Mouse (Mus musculus) embryonic facial prominence, embryonic 13.5 days (tissue): ENCODE data around the gene Tox4. TPM values are rescaled to one million over a fixed set of nuclear protein-coding genes. Genes with fewer than 3 reads are reported as not detected.

Experiments used
- ATAC-seq: fragments of 200-750 bp; cut with Nextera tagmentation; 2 replicates; pipeline ENCODE4 v1.8.0; 2017; ENCODE audit warnings: low read depth; ENCODE audit not compliant: insufficient number of reproducible peaks, insufficient read depth, low FRiP score, low TSS enrichment
- H3K27ac ChIP-seq: fragments of 300-500 bp; sonication (generic); 2 replicates; pipeline ENCODE4 v1.5.1; 2015; ENCODE audit warnings: moderate library complexity, mild to moderate bottlenecking, inconsistent platforms
- H3K27me3 ChIP-seq: fragments of 300-500 bp; sonication (generic); 2 replicates; pipeline ENCODE4 v1.6.1; 2015; ENCODE audit warnings: mild to moderate bottlenecking, inconsistent platforms
- H3K36me3 ChIP-seq: fragments of 300-500 bp; sonication (generic); 2 replicates; pipeline ENCODE4 v1.6.1; 2015; ENCODE audit warnings: mild to moderate bottlenecking, inconsistent platforms
- H3K4me1 ChIP-seq: fragments of 300-500 bp; sonication (generic); 2 replicates; pipeline ENCODE4 v1.6.1; 2015; ENCODE audit warnings: inconsistent platforms
- H3K4me2 ChIP-seq: fragments of 300-500 bp; sonication (generic); 2 replicates; pipeline ENCODE4 v1.6.1; 2015; ENCODE audit warnings: moderate library complexity, mild to moderate bottlenecking, inconsistent platforms
- H3K4me3 ChIP-seq: fragments of 300-500 bp; sonication (generic); 2 replicates; pipeline ENCODE4 v1.5.1; 2015; ENCODE audit warnings: mild to moderate bottlenecking, inconsistent platforms
- H3K9ac ChIP-seq: fragments of 300-500 bp; sonication (generic); 2 replicates; pipeline ENCODE4 v1.6.1; 2015; ENCODE audit warnings: mild to moderate bottlenecking, inconsistent platforms
- H3K9me3 ChIP-seq: fragments of 300-500 bp; sonication (generic); 2 replicates; pipeline ENCODE4 v1.6.1; 2016; ENCODE audit warnings: inconsistent platforms
- WGBS: fragments of 180-500 bp; shearing (Covaris S2); methylation state at CpG from one replicate; pipeline ENCODE4 v1.1.7; 2015; ENCODE audit warnings: mixed read lengths; 5-methylcytosine and 5-hydroxymethylcytosine counted together
- polyA plus RNA-seq: library from polyadenylated mRNA; unstranded; fragments of >200 nt; fragmentation: Nextera tagmentation; extraction: Ambion mirVana; gene quantifications from 2 replicates; pipeline ENCODE4 v1.2.1, GENCODE M21; 2015

The Tox4 gene
- polyA plus RNA-seq, 1 experiment from 2014 or later: 41.9 TPM

- Histone ChIP-seq H3K4me3 (peak overlapping the region; percentile 82), H3K9ac (peak overlapping the region; percentile 94)
- 45% methylated on average over 8 of the region's 8 CpGs for WGBS
Observed at GRCm38 (mm10) chr14:52314808-52315150, 35.8 kb downstream of the Tox4 start.

GRCm38 (mm10) chr14:52315283-52315780 is 36.4 kb downstream of the Tox4 start:
- Histone ChIP-seq H3K4me2 (peak overlapping the region; percentile 87), H3K27me3 (no peaks in the 10 kb centered on the region), H3K9me3 (no peaks in the 10 kb centered on the region), H3K27ac (peak overlapping the region; percentile 92), H3K4me1 (peaks cover 41% of the 10 kb centered on the region), H3K36me3 (peaks cover 45% of the 10 kb centered on the region), H3K4me3 (peak overlapping the region; percentile 82), H3K9ac (peak overlapping the region; percentile 94)
- ATAC-seq: no peak
- 5% methylated on average over 17 of the region's 17 CpGs for WGBS

More at GRCm38 (mm10) chr14:52314808-52315150, 35.8 kb downstream of the Tox4 start:
- Histone ChIP-seq H3K27ac (0 out of 2 replicates have a peak overlapping the region, but pooled peaks have one; percentile 92), H3K4me1 (peaks cover 41% of the 10 kb centered on the region), H3K36me3 (peaks cover 50% of the 10 kb centered on the region), H3K4me2 (peak overlapping the region; percentile 87), H3K27me3 (no peaks in the 10 kb centered on the region), H3K9me3 (no peaks in the 10 kb centered on the region)
- no peak for ATAC-seq

- peak overlapping the region; percentile 82 for H3K4me3 ChIP-seq
- no peaks in the 10 kb centered on the region for H3K27me3 ChIP-seq
- peak overlapping the region; percentile 94 for H3K9ac ChIP-seq
- no peaks in the 10 kb centered on the region for H3K9me3 ChIP-seq
- H3K4me2 ChIP-seq: peak overlapping the region; percentile 87
- H3K4me1 ChIP-seq: peaks cover 41% of the 10 kb centered on the region
- H3K27ac ChIP-seq: peak overlapping the region; percentile 92
- peak; percentile 81 for ATAC-seq
- H3K36me3 ChIP-seq: peaks cover 39% of the 10 kb centered on the region
- WGBS: under 1% methylated on average over 33 of the region's 41 CpGs
Observed at GRCm38 (mm10) chr14:52315792-52316440, 37.0 kb downstream of the Tox4 start.

GRCm38 (mm10) chr14:52316441-52317225 is 37.7 kb downstream of the Tox4 start:
- H3K27me3 ChIP-seq: no peaks in the 10 kb centered on the region
- no peaks in the 10 kb centered on the region for H3K9me3 ChIP-seq
- peaks cover 32% of the 10 kb centered on the region for H3K36me3 ChIP-seq
- WGBS: 4% methylated on average over 16 of the region's 16 CpGs
- ATAC-seq: no peak; the same call in 1 of the 2 replicates
- peak overlapping the region; percentile 94 for H3K9ac ChIP-seq
- H3K4me1 ChIP-seq: peaks cover 35% of the 10 kb centered on the region
- H3K4me2 ChIP-seq: peak overlapping the region; percentile 87
- peak overlapping the region; percentile 92 for H3K27ac ChIP-seq
- H3K4me3 ChIP-seq: peak overlapping the region; percentile 82

- no peak overlapping the region for H3K4me2 ChIP-seq
- no peak for ATAC-seq
- H3K4me3 ChIP-seq: no peak overlapping the region
- H3K4me1 ChIP-seq: peaks cover 16% of the 10 kb centered on the region
- no peak overlapping the region for H3K27ac ChIP-seq
- H3K36me3 ChIP-seq: peaks cover 5% of the 10 kb centered on the region
- H3K27me3 ChIP-seq: no peaks in the 10 kb centered on the region
- no peaks in the 10 kb centered on the region for H3K9me3 ChIP-seq
- H3K9ac ChIP-seq: no peak overlapping the region
- WGBS: 41% methylated on average over 6 of the region's 6 CpGs
Observed at GRCm38 (mm10) chr14:52319361-52319760, 40.4 kb downstream of the Tox4 start.

- Histone ChIP-seq H3K4me3 (no peak overlapping the region), H3K4me2 (no peak overlapping the region), H3K4me1 (no peaks in the 10 kb centered on the region), H3K27me3 (peaks cover 41% of the 10 kb centered on the region), H3K27ac (no peak overlapping the region), H3K9me3 (no peaks in the 10 kb centered on the region), H3K36me3 (no peaks in the 10 kb centered on the region), H3K9ac (no peak overlapping the region)
- no peak for ATAC-seq
- WGBS: 12% methylated on average over 4 of the region's 4 CpGs
Observed at GRCm38 (mm10) chr14:52325890-52326289, 46.9 kb downstream of the Tox4 start.

- peaks cover 55% of the 10 kb centered on the region for H3K27me3 ChIP-seq
- no peaks in the 10 kb centered on the region for H3K36me3 ChIP-seq
- H3K4me2 ChIP-seq: peak overlapping the region; percentile 72
- no peaks in the 10 kb centered on the region for H3K9me3 ChIP-seq
- H3K9ac ChIP-seq: peak overlapping the region; percentile 65
- no peak overlapping the region for H3K27ac ChIP-seq
- ATAC-seq: no peak
- WGBS: under 1% methylated on average over 14 of the region's 14 CpGs
- H3K4me1 ChIP-seq: no peaks in the 10 kb centered on the region
- H3K4me3 ChIP-seq: peak overlapping the region; percentile 47
Observed at GRCm38 (mm10) chr14:52327375-52327901, 48.5 kb downstream of the Tox4 start.

GRCm38 (mm10) chr14:52327910-52328812 is 49.2 kb downstream of the Tox4 start, which contains the start of gene Sall2:
Sall2 (minus strand) TSS chr14:52328762.
- no peaks in the 10 kb centered on the region for H3K4me1 ChIP-seq
- peak within 1 kb of the TSS; percentile 65 for H3K9ac ChIP-seq
- H3K27ac ChIP-seq: no peak within 1 kb of the TSS
- no peaks in the 10 kb centered on the region for H3K36me3 ChIP-seq
- peaks cover 55% of the 10 kb centered on the region for H3K27me3 ChIP-seq
- H3K4me3 ChIP-seq: peak within 1 kb of the TSS; percentile 47
- peak within 1 kb of the TSS; percentile 72 for H3K4me2 ChIP-seq
- ATAC-seq: peak; percentile 64; the same call in 1 of the 2 replicates
- 2% methylated on average over 26 of the region's 26 CpGs for WGBS
- H3K9me3 ChIP-seq: no peaks in the 10 kb centered on the region

- no peak overlapping the region for H3K4me2 ChIP-seq
- no peak for ATAC-seq
- no peak overlapping the region for H3K4me3 ChIP-seq
- H3K27me3 ChIP-seq: peaks cover 50% of the 10 kb centered on the region
- no peaks in the 10 kb centered on the region for H3K4me1 ChIP-seq
- WGBS: 11% methylated on average over 4 of the region's 4 CpGs
- no peaks in the 10 kb centered on the region for H3K9me3 ChIP-seq
- no peaks in the 10 kb centered on the region for H3K36me3 ChIP-seq
- H3K27ac ChIP-seq: no peak overlapping the region
- H3K9ac ChIP-seq: no peak overlapping the region
Observed at GRCm38 (mm10) chr14:52331069-52331750, 52.3 kb downstream of the Tox4 start.

- Histone ChIP-seq H3K4me2 (no peak overlapping the region), H3K4me3 (no peak overlapping the region), H3K9me3 (no peaks in the 10 kb centered on the region), H3K4me1 (no peaks in the 10 kb centered on the region), H3K36me3 (no peaks in the 10 kb centered on the region), H3K27me3 (peaks cover 41% of the 10 kb centered on the region), H3K27ac (no peak overlapping the region), H3K9ac (no peak overlapping the region)
- ATAC-seq: no peak
- 73% methylated on average over 1 of the region's 3 CpGs for WGBS
Observed at GRCm38 (mm10) chr14:52332171-52332570, 53.2 kb downstream of the Tox4 start.
